Mouse (Mus musculus) CD4-positive, CD25-positive, alpha-beta regulatory T cell (primary cell): ENCODE data around the gene Olfr382. TPM values are rescaled to one million over a fixed set of nuclear protein-coding genes. Genes with fewer than 3 reads are reported as not detected.

Source experiments
- polyA plus RNA-seq: library from polyadenylated mRNA; unstranded; fragments of 100-300 nt; shearing (Covaris generic); gene quantifications from one replicate; pipeline ENCODE4 v1.2.1, GENCODE M21; 2017

Olfr382 gene
- not detected for polyA plus RNA-seq

DNA sequence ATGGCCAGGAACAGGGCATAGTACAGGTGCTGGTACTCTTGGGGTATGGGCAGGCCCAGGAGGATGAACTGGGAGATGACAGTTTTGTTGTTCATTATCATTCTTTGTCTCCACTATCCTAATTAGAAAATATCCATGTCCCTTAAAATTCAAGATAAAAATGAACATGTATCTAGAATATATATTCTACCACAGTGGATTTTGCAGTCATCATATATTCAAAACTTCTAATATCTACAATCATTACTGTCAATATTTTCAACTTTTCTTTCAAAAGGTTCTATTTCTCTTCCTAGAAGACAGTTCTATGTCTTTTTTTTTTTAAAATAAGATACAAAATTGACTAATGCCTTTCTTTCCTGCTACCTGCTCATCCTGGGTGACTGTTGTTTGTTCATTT lies at the start of gene Olfr382:
Gene Olfr382, minus strand, starts transcription at position 101 of the 400 bp plus-strand sequence.

DNA sequence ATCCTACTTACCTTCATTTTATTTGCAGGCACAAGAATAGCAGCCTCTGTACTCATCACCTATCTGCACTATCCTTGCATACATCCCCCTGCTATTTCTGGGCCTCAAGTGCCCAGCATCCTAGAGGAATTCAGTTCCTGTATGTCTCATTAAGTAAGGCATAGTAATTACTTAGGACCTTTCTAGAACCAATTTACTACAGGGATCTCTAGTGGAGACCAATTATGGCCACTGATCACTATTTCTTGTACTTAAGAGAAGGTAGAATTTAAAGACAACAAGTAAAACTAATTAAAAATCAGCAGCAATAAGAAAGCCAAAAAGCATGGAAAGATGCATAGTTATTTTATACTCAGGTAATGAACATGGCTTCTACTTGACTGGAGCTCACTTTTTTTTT lies 25.5 kb downstream of the Olfr382 start, which contains the start of gene Olfr381:
Gene Olfr381, minus strand, starts transcription at position 101 of the 400 bp plus-strand sequence.

Other genes starting within 250 kb of the Olfr382 start
- not detected for gene Trpv3, start 249.8 kb downstream of the Olfr382 start, polyA plus RNA-seq
- gene Aspa, start 187.6 kb downstream of the Olfr382 start, polyA plus RNA-seq = 0.10 TPM
- not detected for gene Gm49340, start 187.5 kb downstream of the Olfr382 start, polyA plus RNA-seq
- gene Spata22, start 187.5 kb downstream of the Olfr382 start, polyA plus RNA-seq = not detected
- not detected for gene Olfr20, start 166.4 kb downstream of the Olfr382 start, polyA plus RNA-seq
- gene Olfr376, start 146.0 kb downstream of the Olfr382 start, polyA plus RNA-seq = not detected
- gene Olfr1, start 117.6 kb downstream of the Olfr382 start, polyA plus RNA-seq = not detected
- not detected for gene Olfr378, start 88.7 kb downstream of the Olfr382 start, polyA plus RNA-seq
- gene Olfr380, start 59.7 kb downstream of the Olfr382 start, polyA plus RNA-seq = not detected
- gene Olfr381, start 25.6 kb downstream of the Olfr382 start, polyA plus RNA-seq = not detected
- gene Olfr385, start 75.8 kb upstream of the Olfr382 start, polyA plus RNA-seq = not detected
- gene Olfr384, start 81.4 kb upstream of the Olfr382 start, polyA plus RNA-seq = not detected
- not detected for gene Zfp735, start 171.6 kb upstream of the Olfr382 start, polyA plus RNA-seq